Mouse (Mus musculus) megakaryocyte, embryonic 14.5 days (primary cell): ENCODE results near the gene Lrrd1.

Experiments used
- FLI1 ChIP-seq: IDR thresholded peaks from 2 replicates; pipeline ENCODE4 v1.6.1; 2012; ENCODE audit warnings: low read length, inconsistent platforms, mixed read lengths
- GATA1 ChIP-seq: IDR thresholded peaks from 3 replicates; pipeline ENCODE4 v1.6.1; 2012; ENCODE audit warnings: mixed read lengths, low read length, inconsistent platforms, borderline replicate concordance

- TF ChIP-seq FLI1 (no peak), GATA1 (no peak)
Measured at GRCm38 (mm10) chr5:3834107-3834506, 10.9 kb upstream of the Lrrd1 start.
